ENCODE assay signal across 14 mouse cellular contexts in genomic region chr13:20793901-20794300, GRCm38 (mm10). TPM values are rescaled to one million over a fixed set of nuclear protein-coding genes. Genes with fewer than 3 reads are reported as not detected.
A peak's percentile ranks its signal among the peaks of the same experiment; 100 is the strongest.
DNase-seq lines count a peak whose midpoint lies in the region; ATAC-seq and TF ChIP-seq lines count a peak whose summit lies in the region.
"Had no signal": no experiment of that assay in that cellular context is flagged by ENCODE, and none has a peak within 500 bp of the region (broad histone marks: within the 10 kb centered on the region; RNA-seq: fewer than 3 reads in every experiment).

Aoah (plus strand) TSS chr13:20794113.

- no peak for ATAC-seq in liver, embryonic 13.5 days (ENCODE audit: low read depth)
- ATAC-seq in liver, embryonic 11.5 days (replicated peaks; ENCODE audit: low FRiP score): no peak
- peak; percentile 62; the same call in 1 of the 2 replicates for ATAC-seq in kidney, postnatal 0 days (replicated peaks; ENCODE audit: low FRiP score, low read depth)
- peak; percentile 85 for ATAC-seq in megakaryocyte progenitor cell, adult 5-6 weeks (replicated peaks; ENCODE audit: poor library complexity)
- ATAC-seq in midbrain, embryonic 14.5 days (ENCODE audit: low FRiP score, low TSS enrichment): no peak
- ATAC-seq: inflammation-experienced regulatory T-cells, adult 6 months had no signal

- H3K9me3 ChIP-seq in liver, embryonic 13.5 days (replicated peaks): no peaks in the 10 kb centered on the region
- H3K9me3 ChIP-seq in liver, embryonic 11.5 days (ENCODE audit: control insufficient read depth, low read length): no peaks in the 10 kb centered on the region
- H3K9me3 ChIP-seq in kidney, postnatal 0 days (replicated peaks; ENCODE audit: low read length): no peaks in the 10 kb centered on the region
- no peaks in the 10 kb centered on the region for H3K9me3 ChIP-seq in midbrain, embryonic 14.5 days (ENCODE audit: control insufficient read depth, low read length)
- H3K9me3 ChIP-seq: limb, embryonic 13.5 days had no signal

- peak within 1 kb of the TSS; percentile 13; the same call in 1 of the 2 replicates for H3K4me3 ChIP-seq in gastrocnemius, adult 2 months
- H3K4me3 ChIP-seq in liver, embryonic 13.5 days (replicated peaks): no peak within 1 kb of the TSS
- no peak within 1 kb of the TSS for H3K4me3 ChIP-seq in liver, embryonic 11.5 days (ENCODE audit: low read depth, low read length)
- H3K4me3 ChIP-seq in kidney, postnatal 0 days (replicated peaks; ENCODE audit: low read depth, low read length): no peak within 1 kb of the TSS
- no peak within 1 kb of the TSS for H3K4me3 ChIP-seq in midbrain, embryonic 14.5 days (replicated peaks; ENCODE audit: low read depth, low read length)
- H3K4me3 ChIP-seq: heart, adult 2 months; limb, embryonic 13.5 days had no signal

- H3K27ac ChIP-seq in gastrocnemius, adult 2 months: no peak within 1 kb of the TSS
- no peak within 1 kb of the TSS for H3K27ac ChIP-seq in liver, embryonic 13.5 days
- no peak within 1 kb of the TSS for H3K27ac ChIP-seq in liver, embryonic 11.5 days (ENCODE audit: low read depth, low read length)
- H3K27ac ChIP-seq in kidney, postnatal 0 days: no peak within 1 kb of the TSS
- no peak within 1 kb of the TSS for H3K27ac ChIP-seq in midbrain, embryonic 14.5 days (replicated peaks; ENCODE audit: low read depth, low read length)
- H3K27ac ChIP-seq: heart, adult 2 months; limb, embryonic 13.5 days had no signal

- no peak within 1 kb of the TSS for H3K9ac ChIP-seq in liver, embryonic 13.5 days
- no peak within 1 kb of the TSS for H3K9ac ChIP-seq in liver, embryonic 11.5 days (ENCODE audit: low read depth, low read length)
- no peak within 1 kb of the TSS for H3K9ac ChIP-seq in kidney, postnatal 0 days (ENCODE audit: low read depth, low read length)
- no peak within 1 kb of the TSS for H3K9ac ChIP-seq in midbrain, embryonic 14.5 days (replicated peaks; ENCODE audit: low read length)
- H3K9ac ChIP-seq: limb, embryonic 13.5 days had no signal

- no peaks in the 10 kb centered on the region for H3K36me3 ChIP-seq in liver, embryonic 13.5 days
- H3K36me3 ChIP-seq in liver, embryonic 11.5 days (ENCODE audit: control insufficient read depth, insufficient read depth, low read length): no peaks in the 10 kb centered on the region
- no peaks in the 10 kb centered on the region for H3K36me3 ChIP-seq in kidney, postnatal 0 days (ENCODE audit: insufficient read depth, low read length)
- H3K36me3 ChIP-seq in midbrain, embryonic 14.5 days (ENCODE audit: control insufficient read depth, insufficient read depth, low read length): no peaks in the 10 kb centered on the region
- H3K36me3 ChIP-seq: limb, embryonic 13.5 days had no signal

- no peak for DNase-seq in gastrocnemius, adult 2 months
- DNase-seq in gastrocnemius, postnatal 10 days: no peak
- no peak for DNase-seq in liver, embryonic 13.5 days
- DNase-seq in liver, embryonic 11.5 days (ENCODE audit: low spot score): no peak
- DNase-seq in kidney, postnatal 0 days (ENCODE audit: low spot score): peak; percentile 40
- no peak for DNase-seq in midbrain, embryonic 14.5 days
- no peak for DNase-seq in left cerebral cortex, adult 18-20 months (ENCODE audit: low spot score in 2 of 2)
- DNase-seq: cerebellum, adult 9-11 months; heart, postnatal 4 days; lung, postnatal 4 days had no signal

- no peaks in the 10 kb centered on the region for H3K4me1 ChIP-seq in liver, embryonic 13.5 days (replicated peaks)
- H3K4me1 ChIP-seq in liver, embryonic 11.5 days (replicated peaks; ENCODE audit: control insufficient read depth, insufficient read depth, low read length): no peaks in the 10 kb centered on the region
- no peaks in the 10 kb centered on the region for H3K4me1 ChIP-seq in kidney, postnatal 0 days (replicated peaks; ENCODE audit: insufficient read depth, low read length)
- no peaks in the 10 kb centered on the region for H3K4me1 ChIP-seq in midbrain, embryonic 14.5 days (ENCODE audit: control insufficient read depth, insufficient read depth, low read length)
- H3K4me1 ChIP-seq: limb, embryonic 13.5 days had no signal

- TF ChIP-seq CTCF in gastrocnemius, adult 2 months (IDR thresholded peaks at IDR 0.05): no peak
- TF ChIP-seq CTCF in kidney, postnatal 0 days (IDR thresholded peaks at IDR 0.05; ENCODE audit: low read depth): no peak

- WGBS in liver, embryonic 13.5 days (ENCODE audit: insufficient replicate concordance): 18% methylated on average over 4 of the region's 4 CpGs
- WGBS in liver, embryonic 11.5 days: 43% methylated on average over 4 of the region's 4 CpGs
- 48% methylated on average over 4 of the region's 4 CpGs for WGBS in kidney, postnatal 0 days
- WGBS in midbrain, embryonic 14.5 days: 86% methylated on average over 4 of the region's 4 CpGs

- H3K4me2 ChIP-seq in liver, embryonic 13.5 days: 0 out of 2 replicates have a peak within 1 kb of the TSS, but pooled peaks have one; percentile 14
- H3K4me2 ChIP-seq in liver, embryonic 11.5 days: no peak within 1 kb of the TSS; the same call in 1 of the 2 replicates
- no peak within 1 kb of the TSS for H3K4me2 ChIP-seq in kidney, postnatal 0 days (ENCODE audit: low read length)
- no peak within 1 kb of the TSS for H3K4me2 ChIP-seq in midbrain, embryonic 14.5 days (ENCODE audit: low read length)
- H3K4me2 ChIP-seq: limb, embryonic 13.5 days had no signal

- intact Hi-C loops in gastrocnemius, adult 2 months (cut with DNase I): no loop called here

- H3K27me3 ChIP-seq in liver, embryonic 13.5 days: no peaks in the 10 kb centered on the region
- H3K27me3 ChIP-seq in liver, embryonic 11.5 days (replicated peaks; ENCODE audit: control insufficient read depth, insufficient read depth, low read length): no peaks in the 10 kb centered on the region
- H3K27me3 ChIP-seq in kidney, postnatal 0 days (ENCODE audit: insufficient read depth, low read length): no peaks in the 10 kb centered on the region
- no peaks in the 10 kb centered on the region for H3K27me3 ChIP-seq in midbrain, embryonic 14.5 days (ENCODE audit: control insufficient read depth, insufficient read depth, low read length)
- H3K27me3 ChIP-seq: limb, embryonic 13.5 days had no signal

RNA-seq across cellular contexts. Expression of gene Aoah, which starts in this region (rescaled TPM):
- total RNA-seq in gastrocnemius, adult 2 months (2021): under 1 TPM in 1 of 2 experiments, not detected in 1; 0.22 TPM
- 1 to 10 TPM; 1.1 TPM for total RNA-seq in gastrocnemius, postnatal 10 days (2021)
- 1.1 and 1.7 TPM in 2 replicates for polyA plus RNA-seq in liver, embryonic 13.5 days (2015; fragmentation: Nextera tagmentation; extraction: Ambion mirVana)
- polyA plus RNA-seq in liver, embryonic 11.5 days (2014; fragmentation: Nextera tagmentation; extraction: Ambion mirVana): 1.5 and 1.6 TPM in 2 replicates
- 4.2 and 5.1 TPM in 2 replicates for polyA plus RNA-seq in kidney, postnatal 0 days (2015; fragmentation: Nextera tagmentation; extraction: Ambion mirVana)
- 35.1 and 45.3 TPM in 2 replicates for total RNA-seq in megakaryocyte progenitor cell, adult 5-6 weeks (2015)
- total RNA-seq in megakaryocyte progenitor cell, adult 5-6 weeks (2017): 16.9 and 25.8 TPM in 2 replicates
- polyA plus RNA-seq in midbrain, embryonic 14.5 days (2014; fragmentation: Nextera tagmentation; extraction: Ambion mirVana): 0.68 TPM in 1 of 2 replicates, not detected in the other
- total RNA-seq in left cerebral cortex, adult 18-20 months (2021): under 1 TPM; 0.61 to 0.72 TPM
- polyA plus RNA-seq: inflammation-experienced regulatory T-cells, adult 6 months had no signal

Comparison
In these comparisons a context has a peak if more than half of its experiments do, and no peak if none do; other contexts are left out.
1. RNA of gene Aoah (total RNA-seq): 16.9 to 45.3 TPM in megakaryocyte progenitor cell, adult 5-6 weeks; 1.1 TPM in gastrocnemius, postnatal 10 days, 0.61 to 0.72 TPM in left cerebral cortex, adult 18-20 months and 0.22 TPM in gastrocnemius, adult 2 months; every median in the first group is over 4 times any median in the second.
2. ATAC-seq: peak in kidney, postnatal 0 days (single experiment) and megakaryocyte progenitor cell, adult 5-6 weeks (single experiment); none in liver, embryonic 13.5 days (single experiment), liver, embryonic 11.5 days (single experiment) and midbrain, embryonic 14.5 days (single experiment).